Mouse (Mus musculus): ENCODE results near the gene Foxd2. TPM values are rescaled to one million over a fixed set of nuclear protein-coding genes. Genes with fewer than 3 reads are reported as not detected.

The Foxd2 gene
- total and polyA plus RNA-seq, 3 experiments: 0.14 to 0.17 TPM; not detected in 1

DNA sequence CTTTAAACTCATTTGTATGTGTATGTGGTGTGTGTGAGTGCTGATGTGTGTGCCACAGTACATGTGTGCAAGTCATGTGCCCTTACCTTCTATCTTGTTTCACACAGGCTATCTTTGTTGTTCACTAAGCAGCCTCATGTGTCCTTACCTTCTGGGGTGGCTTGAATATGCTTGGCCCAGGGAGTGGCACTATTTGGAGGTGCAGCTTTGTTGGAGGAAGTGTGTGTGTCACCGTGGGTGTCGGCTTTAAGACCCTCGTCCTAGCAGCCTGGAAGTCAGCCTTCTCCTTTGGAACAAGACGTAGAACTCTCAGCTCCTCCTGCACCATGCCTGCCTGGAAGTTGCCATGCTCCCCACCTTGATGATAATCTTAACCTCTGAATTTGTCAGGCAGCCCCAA, 37.7 kb upstream of the Foxd2 start:
- TF ChIP-seq MAFK (IDR thresholded peaks at IDR 0.05; ENCODE audit: insufficient replicate concordance, low read length): no peak
- TF ChIP-seq UBTF (IDR thresholded peaks at IDR 0.05; ENCODE audit: low read depth, low read length): no peak
- TF ChIP-seq CHD1 (IDR thresholded peaks at IDR 0.05; ENCODE audit: low read depth, low read length): no peak
- TF ChIP-seq RCOR1 (conservative IDR thresholded peaks at IDR 0.05; ENCODE audit: low read depth, low read length): no peak
- no peak for TF ChIP-seq ZKSCAN1 (IDR thresholded peaks at IDR 0.05; ENCODE audit: borderline replicate concordance, low read depth, low read length)
- no peak for TF ChIP-seq NELFE (IDR thresholded peaks at IDR 0.05; ENCODE audit: low read depth, low read length)
- TF ChIP-seq POLR2AphosphoS2 (IDR thresholded peaks at IDR 0.05; ENCODE audit: low read depth, low read length): no peak
- TF ChIP-seq ELF1 (IDR thresholded peaks at IDR 0.05; ENCODE audit: low read depth, low read length): no peak
- TF ChIP-seq GABPA (IDR thresholded peaks at IDR 0.05; ENCODE audit: insufficient replicate concordance, low read depth, low read length): no peak
- TF ChIP-seq JUND (conservative IDR thresholded peaks at IDR 0.05; ENCODE audit: low read depth, low read length): no peak
- TF ChIP-seq SMC3 (IDR thresholded peaks at IDR 0.05; ENCODE audit: low read depth, low read length): no peak
- TF ChIP-seq IRF4 (IDR thresholded peaks at IDR 0.05; ENCODE audit: low read depth, low read length): no peak
- no peak for TF ChIP-seq ZMIZ1 (IDR thresholded peaks at IDR 0.05; ENCODE audit: low read depth, low read length)
- TF ChIP-seq BHLHE40 (IDR thresholded peaks at IDR 0.05; ENCODE audit: low read depth, low read length): no peak
- no peak for TF ChIP-seq MAZ (IDR thresholded peaks at IDR 0.05; ENCODE audit: low read depth, low read length)
- H3K27ac ChIP-seq (ENCODE audit: insufficient read depth, low read depth): no peak overlapping the region
- in situ Hi-C loops (cut with MboI; ENCODE audit: low pct_ligation_motif_present, low pct_unique_long_range_greater_than_20kb, low sequenced_read_pairs): no loop called here
- H3K4me3 ChIP-seq (replicated peaks in 1 of 3; ENCODE audit: low read depth in 2 of 3, low read length in 2 of 3, poor library complexity in 1 of 3): no peak overlapping the region
- H3K9ac ChIP-seq (ENCODE audit: insufficient read depth, low read depth): no peak overlapping the region
- no peaks in the 10 kb centered on the region for H3K9me3 ChIP-seq (replicated peaks; ENCODE audit: low read length)
- H3K36me3 ChIP-seq (replicated peaks in 1 of 2; ENCODE audit: control insufficient read depth in 1 of 2, insufficient read depth in 1 of 2, low read length in 1 of 2): no peaks in the 10 kb centered on the region
- DNase-seq (ENCODE audit: extremely low read depth): no peak
- no peaks in the 10 kb centered on the region for H3K79me2 ChIP-seq (replicated peaks; ENCODE audit: control insufficient read depth, extremely low read depth, insufficient read depth, poor library complexity, severe bottlenecking)
- H3K27me3 ChIP-seq (replicated peaks): peaks cover 5% of the 10 kb centered on the region
- H3K4me2 ChIP-seq (ENCODE audit: insufficient read depth, low read depth, poor library complexity, severe bottlenecking): no peak overlapping the region
- dilution Hi-C loops (cut with MboI; ENCODE audit: extremely low pct_ligation_motif_present, extremely low pct_unique_long_range_greater_than_20kb, low sequenced_read_pairs): no loop called here
- peaks cover 0 to 5% of the 10 kb centered on the region in 2 experiments; a peak in 2 of 4 replicates for H3K4me1 ChIP-seq (ENCODE audit: control insufficient read depth in 1 of 2, insufficient read depth in 2 of 2)

DNA sequence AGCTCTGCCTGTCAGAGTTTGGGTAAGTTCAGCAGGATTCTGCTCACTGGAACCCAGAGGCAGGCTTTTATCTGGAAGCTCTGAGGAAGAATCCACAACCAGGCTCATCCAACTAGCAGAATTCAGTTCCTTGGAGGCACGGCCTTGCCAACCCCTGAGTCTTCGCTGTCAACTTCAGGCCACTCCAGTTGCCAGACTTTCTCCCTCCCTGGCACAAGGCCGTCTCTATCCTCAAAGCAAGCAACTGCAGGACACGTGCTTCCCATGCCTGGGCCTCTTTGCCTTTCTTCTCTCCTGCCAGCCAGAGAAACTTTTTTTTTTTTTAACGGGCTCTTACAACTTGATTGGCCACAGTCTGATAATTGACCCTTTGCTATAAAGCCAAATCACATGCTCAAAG, 36.3 kb upstream of the Foxd2 start:
- no peak for DNase-seq (ENCODE audit: extremely low read depth)
- dilution Hi-C loops (cut with MboI; ENCODE audit: extremely low pct_ligation_motif_present, extremely low pct_unique_long_range_greater_than_20kb, low sequenced_read_pairs) (no loop called here), in situ Hi-C loops (cut with MboI; ENCODE audit: low pct_ligation_motif_present, low pct_unique_long_range_greater_than_20kb, low sequenced_read_pairs) (no loop called here)
- TF ChIP-seq HCFC1 (IDR thresholded peaks at IDR 0.05; ENCODE audit: low read depth, low read length) (no peak), ETS1 (conservative IDR thresholded peaks at IDR 0.05; ENCODE audit: low read depth, low read length) (no peak), IRF4 (IDR thresholded peaks at IDR 0.05; ENCODE audit: low read depth, low read length) (no peak), POLR2AphosphoS2 (IDR thresholded peaks at IDR 0.05; ENCODE audit: low read depth, low read length) (no peak), MXI1 (IDR thresholded peaks at IDR 0.05; ENCODE audit: low read depth, low read length) (no peak), MAX (IDR thresholded peaks at IDR 0.05; ENCODE audit: low read length) (no peak), RAD21 (IDR thresholded peaks at IDR 0.05; ENCODE audit: low read depth, low read length) (no peak), MAFK (IDR thresholded peaks at IDR 0.05; ENCODE audit: insufficient replicate concordance, low read length) (no peak), NELFE (IDR thresholded peaks at IDR 0.05; ENCODE audit: low read depth, low read length) (no peak), SMC3 (IDR thresholded peaks at IDR 0.05; ENCODE audit: low read depth, low read length) (no peak), POLR2A (IDR thresholded peaks at IDR 0.05; ENCODE audit: low read depth, low read length) (no peak), BHLHE40 (IDR thresholded peaks at IDR 0.05; ENCODE audit: low read depth, low read length) (no peak), E2F4 (IDR thresholded peaks at IDR 0.05; ENCODE audit: insufficient replicate concordance, low read depth, low read length) (no peak)
- Histone ChIP-seq H3K9me3 (replicated peaks; ENCODE audit: low read length) (no peaks in the 10 kb centered on the region), H3K4me3 (replicated peaks in 1 of 3; ENCODE audit: low read depth in 2 of 3, low read length in 2 of 3, poor library complexity in 1 of 3) (no peak overlapping the region), H3K4me1 (ENCODE audit: control insufficient read depth in 1 of 2, insufficient read depth in 2 of 2) (peaks cover 0 to 5% of the 10 kb centered on the region in 2 experiments; a peak in 2 of 4 replicates), H3K27me3 (replicated peaks) (peaks cover 6% of the 10 kb centered on the region), H3K27ac (ENCODE audit: insufficient read depth, low read depth) (no peak overlapping the region), H3K79me2 (replicated peaks; ENCODE audit: control insufficient read depth, extremely low read depth, insufficient read depth, poor library complexity, severe bottlenecking) (no peaks in the 10 kb centered on the region), H3K36me3 (replicated peaks in 1 of 2; ENCODE audit: control insufficient read depth in 1 of 2, insufficient read depth in 1 of 2, low read length in 1 of 2) (no peaks in the 10 kb centered on the region), H3K4me2 (ENCODE audit: insufficient read depth, low read depth, poor library complexity, severe bottlenecking) (no peak overlapping the region), H3K9ac (ENCODE audit: insufficient read depth, low read depth) (no peak overlapping the region)

Measured in CH12.LX (cell line).